Mouse (Mus musculus) limb, embryonic 14.5 days (tissue): ENCODE measurements at regions not wholly inside any gene's neighbourhood (a gene's known extent, or its start where the extent isn't known, plus 50 kb on each side); places are given as distances from the start of the nearest gene placed in this dataset.

Experiments used
- ATAC-seq: fragments of 200-750 bp; cut with Nextera tagmentation; 2 replicates; pipeline ENCODE4 v1.8.0; 2017; ENCODE audit warnings: low read depth, moderate number of reproducible peaks, moderate TSS enrichment; ENCODE audit not compliant: low FRiP score
- DNase-seq: peaks from one replicate; pipeline ENCODE4 v3.0.0-alpha.2; 2015; ENCODE audit warnings: low spot score
- H3K27ac ChIP-seq: fragments of 300-500 bp; sonication (generic); replicated peaks from 2 replicates; pipeline ENCODE4 v1.5.1; 2014; ENCODE audit warnings: low read depth, mild to moderate bottlenecking, low read length, moderate library complexity, mixed read lengths
- H3K27me3 ChIP-seq: fragments of 300-500 bp; sonication (generic); 2 replicates; pipeline ENCODE4 v1.6.1; 2014; ENCODE audit warnings: low read length, mixed read lengths; ENCODE audit not compliant: control insufficient read depth, insufficient read depth
- H3K36me3 ChIP-seq: fragments of 300-500 bp; sonication (generic); 2 replicates; pipeline ENCODE4 v1.6.1; 2014; ENCODE audit warnings: mild to moderate bottlenecking, low read length, moderate library complexity, mixed read lengths; ENCODE audit not compliant: control insufficient read depth, insufficient read depth
- H3K4me1 ChIP-seq: fragments of 300-500 bp; sonication (generic); 2 replicates; pipeline ENCODE4 v1.6.1; 2014; ENCODE audit warnings: antibody characterized with exemption, low read length, mixed read lengths; ENCODE audit not compliant: control insufficient read depth, insufficient read depth
- H3K4me2 ChIP-seq: fragments of 300-500 bp; sonication (generic); replicated peaks from 2 replicates; pipeline ENCODE4 v1.6.1; 2014; ENCODE audit warnings: low read depth, mild to moderate bottlenecking, low read length, moderate library complexity; ENCODE audit not compliant: severe bottlenecking
- H3K4me3 ChIP-seq: fragments of 300-500 bp; sonication (generic); replicated peaks from 2 replicates; pipeline ENCODE4 v1.5.1; 2014; ENCODE audit warnings: low read length
- H3K9ac ChIP-seq: fragments of 300-500 bp; sonication (generic); 2 replicates; pipeline ENCODE4 v1.6.1; 2014; ENCODE audit warnings: mild to moderate bottlenecking, low read depth, low read length, moderate library complexity; ENCODE audit not compliant: severe bottlenecking
- H3K9me3 ChIP-seq: fragments of 300-500 bp; sonication (generic); 2 replicates; pipeline ENCODE4 v1.6.1; 2016; ENCODE audit warnings: low read length; ENCODE audit not compliant: control insufficient read depth
- POLR2A ChIP-seq: fragments of 200-500 bp; IDR thresholded peaks from 2 replicates; pipeline ENCODE4 v1.8.0; 2012; ENCODE audit warnings: inconsistent platforms, mild to moderate bottlenecking, moderate library complexity, borderline replicate concordance; ENCODE audit not compliant: insufficient read depth, insufficient read length; ENCODE audit errors: extremely low read depth
- WGBS: fragments of 180-500 bp; shearing (Covaris S2); extraction: QIAGEN DNeasy Blood & Tissue Kit; methylation state at CpG from one replicate; pipeline ENCODE4 v1.1.7; 2014; 5-methylcytosine and 5-hydroxymethylcytosine counted together

DNA sequence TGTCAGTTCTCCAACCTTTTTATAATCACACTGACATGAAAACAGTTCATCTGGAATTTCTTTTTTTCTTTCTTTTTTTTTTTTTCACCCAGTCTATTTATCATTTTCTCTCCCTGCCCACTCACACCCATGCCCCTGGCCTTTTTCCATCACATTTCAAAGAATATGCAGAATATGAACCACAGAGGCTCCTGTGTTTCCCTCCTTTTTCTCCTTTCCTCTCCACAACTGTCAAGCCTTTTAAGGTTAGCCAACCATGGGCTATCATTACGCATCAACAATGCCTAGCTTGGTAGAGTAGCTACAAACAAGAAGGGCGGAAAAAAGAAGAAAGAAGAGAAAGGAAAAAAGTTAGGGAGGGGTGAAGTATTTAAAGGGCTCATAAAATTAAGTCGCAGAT lies 92.5 kb downstream of the Tfap2a start:
- Histone ChIP-seq H3K27me3 (no peaks in the 10 kb centered on the region), H3K4me1 (0 out of 2 replicates have a peak, but pooled peaks cover 4% of the 10 kb centered on the region), H3K9ac (no peak overlapping the region), H3K27ac (no peak overlapping the region), H3K36me3 (no peaks in the 10 kb centered on the region), H3K9me3 (no peaks in the 10 kb centered on the region), H3K4me2 (no peak overlapping the region), H3K4me3 (no peak overlapping the region)
- DNase-seq (no peak), ATAC-seq (no peak)
- WGBS = 24% methylated on average over 3 of the region's 3 CpGs
- TF ChIP-seq POLR2A = no peak

GRCm38 (mm10) chr13:40642931-40643330 lies 95.2 kb downstream of the Tfap2a start:
- DNase-seq (no peak), ATAC-seq (no peak)
- Histone ChIP-seq H3K27me3 (no peaks in the 10 kb centered on the region), H3K4me3 (no peak overlapping the region), H3K9ac (no peak overlapping the region), H3K36me3 (no peaks in the 10 kb centered on the region), H3K4me1 (0 out of 2 replicates have a peak, but pooled peaks cover 4% of the 10 kb centered on the region), H3K9me3 (no peaks in the 10 kb centered on the region), H3K4me2 (no peak overlapping the region), H3K27ac (no peak overlapping the region)
- TF ChIP-seq POLR2A = no peak
- whole genome bisulfite sequencing = 61% methylated on average over 6 of the region's 6 CpGs

DNA sequence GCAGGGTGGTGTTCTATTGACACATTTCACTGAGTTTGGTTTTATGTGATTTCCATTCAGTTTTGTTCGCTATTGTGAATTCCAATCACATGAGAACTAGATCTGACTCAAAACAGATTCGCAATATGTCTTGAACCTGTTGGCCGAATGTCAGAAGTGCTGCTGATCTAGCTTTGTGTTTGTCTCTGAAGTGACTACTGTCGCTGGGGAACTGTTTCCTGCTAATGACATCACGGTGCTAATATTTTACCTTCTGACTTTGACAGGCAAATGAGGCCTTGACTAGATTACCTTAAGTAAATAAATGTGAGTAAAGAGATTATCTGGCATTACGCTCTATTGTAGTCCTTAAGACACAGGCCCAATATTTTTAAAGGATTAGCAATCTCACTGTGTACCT lies 100.9 kb downstream of the Tfap2a start:
- ATAC-seq (no peak), DNase-seq (no peak)
- TF ChIP-seq POLR2A = no peak
- no peaks in the 10 kb centered on the region for H3K9me3 ChIP-seq
- 85% methylated on average over 6 of the region's 6 CpGs for WGBS
- no peaks in the 10 kb centered on the region for H3K36me3 ChIP-seq
- no peak overlapping the region for H3K4me2 ChIP-seq
- H3K27me3 ChIP-seq = no peaks in the 10 kb centered on the region
- no peak overlapping the region for H3K27ac ChIP-seq
- no peaks in the 10 kb centered on the region for H3K4me1 ChIP-seq
- no peak overlapping the region for H3K9ac ChIP-seq
- H3K4me3 ChIP-seq = no peak overlapping the region

DNA sequence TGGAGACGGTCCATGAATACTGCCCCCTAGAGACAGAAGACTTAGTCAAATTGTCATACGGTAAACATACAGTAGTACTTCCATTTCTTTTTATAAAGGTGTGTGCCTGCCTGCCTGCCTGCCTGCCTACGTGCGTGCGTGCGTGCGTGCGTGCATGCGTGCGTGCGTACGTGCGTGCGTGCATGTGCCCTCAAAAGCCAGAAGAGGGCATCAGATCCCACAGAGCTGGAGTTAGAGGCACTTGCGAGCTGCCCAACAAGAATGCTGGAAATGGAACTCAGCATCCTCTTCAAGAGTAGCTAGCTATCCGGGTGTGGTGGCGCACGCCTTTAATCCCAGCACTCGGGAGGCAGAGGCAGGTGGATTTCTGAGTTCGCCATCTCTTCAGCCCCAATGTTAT lies 120.3 kb downstream of the Tfap2a start:
- 97% methylated on average over 20 of the region's 20 CpGs for WGBS
- DNase-seq (no peak), ATAC-seq (no peak)
- Histone ChIP-seq H3K9me3 (peaks cover 5% of the 10 kb centered on the region; the same call in 1 of the 2 replicates), H3K27me3 (no peaks in the 10 kb centered on the region), H3K27ac (no peak overlapping the region), H3K36me3 (no peaks in the 10 kb centered on the region), H3K9ac (no peak overlapping the region), H3K4me2 (no peak overlapping the region), H3K4me1 (no peaks in the 10 kb centered on the region), H3K4me3 (no peak overlapping the region)
- TF ChIP-seq POLR2A = no peak

DNA sequence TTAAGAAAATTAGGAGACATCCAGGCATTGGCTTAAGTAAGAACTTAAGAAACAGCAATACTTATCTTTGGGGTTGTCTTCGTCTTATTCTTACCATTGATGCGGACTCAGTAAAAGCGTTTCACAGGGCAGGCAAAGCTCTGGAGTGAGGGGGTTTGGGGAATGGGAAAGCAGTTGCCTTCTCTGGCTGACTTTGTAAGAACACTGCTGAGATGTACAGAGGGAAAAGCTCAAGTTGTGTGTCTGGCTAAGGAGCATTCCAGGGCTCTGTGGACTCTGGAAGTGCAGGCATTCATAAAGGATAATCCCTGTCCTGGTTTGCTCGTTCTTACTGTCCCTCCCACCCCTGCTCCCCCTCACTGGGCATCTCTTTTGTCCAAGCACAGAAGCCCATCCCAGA lies 129.7 kb downstream of the Tfap2a start:
- Histone ChIP-seq H3K27ac (no peak overlapping the region), H3K9me3 (no peaks in the 10 kb centered on the region), H3K4me1 (no peaks in the 10 kb centered on the region), H3K36me3 (no peaks in the 10 kb centered on the region), H3K9ac (no peak overlapping the region), H3K27me3 (no peaks in the 10 kb centered on the region), H3K4me2 (no peak overlapping the region), H3K4me3 (no peak overlapping the region)
- ATAC-seq (no peak), DNase-seq (no peak)
- 75% methylated on average over 4 of the region's 4 CpGs for WGBS
- no peak for TF ChIP-seq POLR2A
